Mouse (Mus musculus) layer of hippocampus, adult 9-10 months (tissue): ENCODE data around the gene Gm45521.

Source experiments
- DNase-seq: peaks from one replicate; pipeline ENCODE4 v3.0.0; 2022; ENCODE audit warnings: low spot score

The Gm45521 gene

DNA sequence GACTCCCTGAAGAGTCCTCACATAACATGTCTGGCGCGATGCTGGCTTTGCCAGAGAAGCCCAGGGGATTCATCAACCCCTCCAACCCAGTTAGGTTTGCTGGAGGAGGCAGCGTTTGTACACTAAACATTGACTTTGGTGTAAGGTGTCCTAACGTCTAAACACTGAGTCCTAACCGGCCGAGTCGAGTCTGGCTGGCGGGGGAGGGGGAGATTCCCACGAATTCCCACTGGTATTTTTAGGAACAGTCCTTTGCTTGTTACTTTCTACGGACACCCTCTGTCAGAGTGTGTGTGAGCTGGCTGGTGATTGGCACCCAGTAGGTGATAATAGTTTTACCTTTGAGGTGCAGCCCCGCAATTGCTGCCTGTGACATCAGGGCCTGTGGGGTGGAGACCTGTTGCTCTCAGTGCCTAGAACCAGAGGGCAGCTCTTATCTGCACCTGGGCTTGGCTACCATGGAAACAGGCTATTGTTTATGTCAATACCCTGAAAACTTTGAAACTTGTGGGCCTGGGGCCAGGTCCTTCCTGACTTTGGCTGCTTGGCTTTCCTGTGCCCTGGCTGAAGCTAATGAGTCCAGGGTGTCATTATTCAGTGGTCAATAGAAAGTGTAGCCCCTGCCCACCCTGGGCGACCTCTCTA is 4.4 kb upstream of the Gm45521 start:
- no peak for DNase-seq

DNA sequence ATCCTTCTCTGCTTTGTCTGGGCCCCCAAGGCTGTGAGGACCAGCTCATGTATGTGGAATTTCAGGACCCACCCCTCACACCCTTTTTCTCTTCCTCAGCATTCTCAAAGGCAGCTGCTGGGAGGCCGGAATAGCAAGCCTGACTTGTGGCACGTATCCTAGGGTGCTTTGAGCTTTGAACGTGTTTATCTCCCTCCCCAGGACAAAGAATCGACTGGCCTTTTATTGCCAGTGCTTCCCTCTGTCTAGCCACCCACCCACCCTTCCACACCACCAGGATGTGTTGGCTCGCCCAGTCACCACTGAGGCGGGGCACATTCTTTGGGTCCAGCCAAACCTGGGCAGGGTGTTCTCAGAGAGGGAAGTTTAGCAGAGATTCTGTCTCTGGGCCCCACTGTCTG is 3.0 kb upstream of the Gm45521 start:
- DNase-seq: no peak

DNA sequence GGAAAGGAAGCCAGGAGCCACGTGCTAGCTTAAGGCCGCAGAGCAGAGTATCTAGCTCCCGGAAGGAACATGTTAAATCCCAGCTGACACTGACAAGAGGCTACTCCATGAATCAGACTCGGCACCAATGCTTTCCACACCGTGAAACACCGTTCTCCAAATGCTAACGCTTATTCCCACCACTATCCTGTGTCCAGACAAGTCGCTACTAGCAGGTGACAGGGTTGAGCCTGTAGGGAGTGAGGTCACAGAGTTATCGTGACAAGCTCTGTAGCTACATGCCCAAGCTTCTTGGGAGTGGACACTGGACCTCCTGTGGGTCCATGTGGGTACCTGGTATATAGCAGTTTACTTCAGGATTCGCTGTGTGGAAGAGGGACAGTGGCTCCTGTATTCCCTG is 661 bp upstream of the Gm45521 start:
- no peak for DNase-seq

DNA sequence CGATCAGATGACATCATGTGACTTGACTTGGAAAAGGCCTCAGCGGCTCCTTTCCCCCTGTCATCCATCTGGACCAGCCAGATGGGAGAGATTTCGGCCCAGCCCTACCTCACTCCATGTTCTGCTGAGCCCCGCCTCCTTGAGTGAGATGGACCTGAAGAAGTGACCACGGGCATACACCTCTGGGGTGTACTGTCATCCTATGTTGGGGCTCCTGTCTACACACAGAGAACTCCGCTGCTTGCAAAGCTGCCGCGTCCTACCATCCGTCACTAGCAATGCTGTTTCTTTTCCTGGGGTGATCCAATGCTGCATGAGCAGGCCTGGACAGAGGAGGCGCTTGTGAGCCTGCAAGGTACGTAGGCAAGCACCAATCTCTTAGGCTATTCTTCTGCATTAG is 3.5 kb downstream of the Gm45521 start:
- DNase-seq: peak; percentile 26

DNA sequence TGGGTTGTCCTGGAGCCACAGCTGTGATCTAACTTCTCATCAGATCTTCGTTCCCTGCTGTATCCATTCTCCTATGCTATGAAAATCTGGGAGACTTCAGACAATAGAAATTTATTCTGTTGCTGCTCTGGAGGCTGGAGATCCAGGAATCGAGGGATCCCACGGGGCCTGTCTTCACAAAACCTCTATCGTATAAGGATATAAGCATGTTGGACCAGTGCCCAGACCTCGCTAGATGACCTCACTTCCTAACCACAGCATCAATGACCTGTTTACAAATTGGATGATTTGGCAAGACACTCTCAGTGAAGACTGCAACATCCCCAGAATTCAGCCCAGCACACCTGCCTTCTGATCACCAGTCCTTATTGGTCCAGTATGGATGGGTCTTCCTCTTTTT is 4.6 kb downstream of the Gm45521 start:
- DNase-seq: no peak

DNA sequence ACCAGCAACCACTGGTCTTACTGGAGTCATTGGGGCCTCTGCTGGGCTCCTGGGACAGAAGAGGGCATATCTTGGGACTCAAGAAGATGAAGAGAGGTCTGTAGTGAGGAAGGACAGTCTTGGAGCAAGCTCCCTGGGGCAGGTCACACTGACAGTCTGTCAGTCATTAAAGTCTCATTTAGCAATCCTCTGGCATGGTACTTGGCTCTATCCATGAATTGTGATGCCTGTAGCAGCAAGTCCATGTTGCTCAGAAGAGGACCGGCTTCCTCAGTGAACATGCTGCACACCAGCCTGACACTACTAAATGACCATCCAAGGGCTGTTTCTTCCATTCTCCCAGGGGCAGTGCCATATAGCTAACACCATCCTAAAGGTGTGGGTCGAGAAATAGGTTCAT is 5.5 kb downstream of the Gm45521 start:
- no peak for DNase-seq

DNA sequence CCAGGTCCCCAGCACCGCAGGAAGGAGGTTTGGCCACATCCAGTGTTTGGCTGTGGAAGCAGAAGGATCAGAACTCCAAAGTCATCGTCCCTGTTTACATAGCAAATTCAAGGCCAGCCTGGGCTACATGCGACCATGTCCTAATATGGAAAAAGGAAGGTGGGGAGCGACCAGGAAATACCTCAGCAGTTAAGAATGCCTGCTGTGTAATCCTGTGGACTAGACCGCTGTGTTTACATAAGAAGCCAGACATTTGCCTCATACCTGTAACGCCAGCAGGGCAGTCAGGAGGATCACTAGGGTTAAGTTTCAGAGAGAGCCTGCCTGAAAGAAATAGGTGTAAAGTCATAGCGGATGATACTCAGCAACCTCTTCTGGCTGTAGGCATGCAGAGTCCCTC is 6.1 kb downstream of the Gm45521 start:
- no peak for DNase-seq

DNA sequence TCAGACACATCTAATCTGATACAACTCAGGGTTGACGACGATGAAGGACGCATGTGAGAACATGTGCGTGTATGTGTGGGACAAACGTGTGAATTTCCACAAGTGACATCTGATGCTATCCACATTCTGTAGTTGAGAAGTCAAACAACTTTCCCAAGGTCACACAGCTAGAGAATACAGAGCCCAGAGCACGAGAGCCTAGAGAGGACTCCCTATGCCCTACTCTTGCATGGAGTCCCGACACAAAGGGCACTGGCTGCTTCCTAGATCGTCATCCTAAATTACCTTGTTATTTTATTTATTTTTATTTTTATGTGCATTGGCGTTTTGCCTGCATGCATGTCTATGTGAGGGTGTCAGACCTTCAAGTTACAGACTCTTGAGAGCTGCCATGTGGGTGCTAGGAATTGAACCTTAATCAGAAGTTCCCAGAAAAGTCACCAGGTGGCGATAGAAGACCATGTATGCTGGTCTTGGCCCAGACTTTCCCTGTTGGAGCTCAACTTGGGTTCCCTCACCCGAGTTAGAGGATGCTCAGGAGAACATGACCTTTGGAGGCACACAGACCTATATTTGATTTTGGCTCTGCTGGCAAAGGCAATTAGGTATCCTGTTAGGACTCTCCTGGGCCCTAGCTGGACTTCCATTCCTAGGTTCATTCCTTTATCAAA is 7.3 kb downstream of the Gm45521 start:
- DNase-seq: peak; percentile 84

DNA sequence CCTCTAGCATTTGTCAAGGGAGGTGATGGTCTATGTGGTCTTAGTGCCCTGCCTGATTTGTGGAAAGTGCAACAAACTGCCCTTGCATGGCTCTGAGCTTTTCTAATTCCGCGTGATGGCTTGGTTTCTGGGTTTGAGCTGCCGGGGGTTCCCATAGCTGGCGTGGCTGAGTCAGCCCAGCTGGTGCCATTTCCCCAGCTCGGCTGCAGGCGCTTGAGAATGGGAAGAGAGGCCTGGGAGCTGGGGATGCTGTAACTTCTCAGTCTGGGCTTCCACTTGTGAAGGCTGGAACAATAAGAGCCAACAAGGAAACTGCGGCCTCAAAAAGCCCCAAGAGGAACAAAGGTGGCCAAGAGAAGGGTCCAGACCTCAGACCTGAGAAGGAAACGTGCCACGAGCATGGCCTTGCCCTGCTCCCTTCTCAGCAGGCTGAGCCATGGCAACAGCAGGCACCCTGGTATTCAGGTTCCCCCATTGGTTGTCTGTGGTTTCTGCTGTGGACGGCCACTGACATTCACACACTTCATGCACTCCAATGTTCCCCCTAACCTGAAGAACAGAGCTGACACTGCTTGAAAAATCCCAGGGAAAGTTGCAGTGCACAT is 14.9 kb downstream of the Gm45521 start:
- DNase-seq: no peak

DNA sequence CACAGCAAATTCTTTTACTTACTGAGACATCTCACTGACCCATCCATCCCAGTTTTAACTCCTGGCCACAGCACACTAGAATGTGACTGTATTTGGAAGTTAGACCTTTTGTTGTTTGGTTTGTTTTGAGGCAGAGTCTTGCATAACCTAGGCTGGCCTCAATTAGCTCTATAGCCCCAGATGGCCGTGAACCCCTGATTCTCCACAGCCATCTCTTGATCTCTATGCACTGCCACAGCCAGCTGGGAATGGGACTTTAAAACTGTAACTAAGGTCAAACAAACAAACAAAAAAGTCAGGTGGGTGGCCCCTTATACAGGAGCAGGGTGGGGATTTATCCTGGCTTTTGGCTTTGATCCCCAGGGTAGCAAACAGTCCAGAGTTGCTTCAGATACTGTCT is 17.6 kb downstream of the Gm45521 start:
- no peak for DNase-seq

DNA sequence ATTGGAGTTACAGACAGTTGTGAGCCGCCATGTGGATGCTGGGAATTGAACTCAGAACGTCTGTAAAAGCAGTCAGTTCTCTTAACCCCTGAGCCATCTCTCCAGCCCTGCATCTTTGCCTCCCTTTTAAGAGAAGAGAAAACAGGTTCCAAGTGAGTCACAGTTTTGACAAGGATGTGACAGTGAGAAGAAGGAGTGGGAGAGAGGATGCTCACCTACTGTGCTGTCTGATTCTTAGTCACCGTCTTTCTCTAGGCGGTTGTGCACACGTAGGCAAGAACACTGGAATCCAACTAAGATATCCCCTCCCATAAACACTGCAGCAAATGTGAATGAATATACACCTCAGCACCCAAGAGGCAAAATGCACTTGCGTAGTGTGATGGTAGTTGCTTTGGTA is 18.1 kb downstream of the Gm45521 start:
- no peak for DNase-seq

DNA sequence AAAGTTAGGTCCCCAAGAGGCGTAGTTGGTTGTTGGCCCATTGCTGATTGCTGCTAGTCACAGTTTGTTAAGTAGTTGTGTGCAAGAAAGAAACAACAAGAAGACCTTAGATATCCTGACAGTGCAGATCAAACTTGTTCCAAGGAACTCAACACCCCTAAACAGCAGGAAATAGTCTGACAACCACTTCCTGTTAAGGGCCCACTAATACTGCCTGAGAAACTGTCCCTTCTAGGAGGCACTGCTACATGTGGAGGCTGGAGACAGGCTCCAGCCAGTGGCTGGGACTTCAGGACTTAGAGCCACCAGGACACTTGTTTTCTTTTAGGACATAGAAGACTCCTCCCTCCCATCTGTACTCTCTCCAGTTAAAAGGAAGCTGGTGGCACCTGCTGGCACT is 20.4 kb downstream of the Gm45521 start:
- no peak for DNase-seq

DNA sequence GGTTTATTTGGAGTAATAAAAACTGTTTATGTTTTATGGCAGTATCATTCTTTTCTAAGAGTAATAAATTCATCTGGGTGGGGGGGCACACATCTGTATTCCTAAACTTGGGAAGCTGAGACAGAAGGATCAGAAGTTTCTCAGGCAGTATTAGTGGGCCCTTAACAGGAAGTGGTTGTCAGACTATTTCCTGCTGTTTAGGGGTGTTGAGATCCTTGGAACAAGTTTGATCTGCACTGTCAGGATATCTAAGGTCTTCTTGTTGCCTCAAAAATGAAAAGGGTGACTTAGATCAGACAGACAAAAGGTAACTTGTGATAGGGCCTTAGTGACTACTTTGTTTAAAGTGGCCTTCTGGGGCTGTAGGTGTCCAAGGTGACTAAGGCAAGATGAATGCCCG is 21.1 kb downstream of the Gm45521 start:
- no peak for DNase-seq

DNA sequence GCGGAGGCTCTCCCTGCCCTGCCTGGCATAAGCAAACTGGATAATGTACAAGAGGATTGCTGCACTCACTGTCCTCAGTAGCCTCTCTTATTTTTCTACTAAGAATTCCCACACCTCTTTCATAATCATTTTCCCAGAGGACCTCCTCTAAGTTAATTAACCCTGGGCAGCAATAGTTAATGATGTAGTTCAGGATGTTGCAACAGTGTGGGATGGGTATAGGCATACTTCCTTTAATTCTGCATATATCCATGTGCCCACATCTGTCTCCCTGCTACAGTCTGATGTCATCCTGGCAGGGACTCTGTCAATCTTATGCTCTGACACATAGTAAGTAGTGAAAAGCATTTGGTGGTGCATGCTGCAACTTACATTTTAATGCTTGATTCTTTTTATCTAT is 24.1 kb downstream of the Gm45521 start:
- no peak for DNase-seq

DNA sequence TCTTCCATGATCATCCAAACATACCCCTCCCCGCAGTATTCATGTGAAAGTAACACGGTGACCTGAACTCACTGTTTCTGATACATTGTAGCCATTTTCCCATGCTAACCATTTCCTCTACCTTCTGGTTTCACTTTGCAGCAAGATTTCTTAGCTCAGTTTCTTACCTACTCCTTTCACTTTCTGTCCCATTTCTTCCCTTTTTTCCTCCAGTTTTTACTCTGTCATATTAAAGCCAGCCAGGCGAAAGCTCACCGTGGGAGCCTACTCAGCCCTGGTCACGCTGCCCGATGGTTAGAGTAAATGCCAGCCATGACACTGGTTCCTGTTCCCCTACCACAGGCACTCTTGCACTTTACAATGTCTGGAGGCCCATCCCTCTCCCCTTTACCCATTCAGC is 29.8 kb downstream of the Gm45521 start:
- DNase-seq: no peak

DNA sequence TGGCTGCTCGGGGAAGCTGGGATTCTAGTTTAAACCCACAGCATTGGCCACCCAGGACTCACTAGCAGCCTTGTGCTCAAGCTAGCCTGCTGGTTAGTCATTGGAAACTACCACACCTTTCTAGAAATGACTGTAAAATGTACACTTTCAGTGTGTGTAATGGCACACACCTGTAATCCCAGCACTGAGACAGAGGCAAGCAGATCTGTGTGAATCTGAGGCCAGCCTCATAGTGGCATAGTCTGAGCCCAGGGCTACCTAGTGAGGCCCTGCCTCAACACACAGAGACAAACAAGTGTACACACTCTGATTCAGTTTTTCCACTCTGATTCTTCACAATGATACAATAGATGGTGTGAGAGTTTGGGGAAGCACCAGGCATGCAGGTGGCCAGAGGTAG is 32.3 kb downstream of the Gm45521 start:
- DNase-seq: no peak

DNA sequence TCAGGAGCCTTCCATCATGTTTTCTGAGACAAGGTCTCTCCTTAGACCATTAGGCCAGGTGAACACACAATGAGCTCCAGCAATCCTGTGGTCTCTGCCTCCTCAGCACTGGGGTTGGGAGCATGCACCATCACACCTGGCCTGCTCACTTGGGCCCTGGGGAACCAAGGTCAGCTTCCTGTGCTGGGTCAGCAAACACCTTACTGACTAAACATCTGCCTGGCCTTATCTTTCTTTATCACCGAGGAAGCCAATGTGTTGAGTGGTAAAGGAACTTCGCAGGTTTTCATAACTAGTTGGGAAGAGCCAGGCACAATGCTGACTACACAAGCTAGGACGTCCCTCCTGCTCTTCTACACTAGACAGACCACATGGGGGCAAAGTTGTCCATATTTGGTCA is 32.9 kb downstream of the Gm45521 start:
- DNase-seq: no peak

DNA sequence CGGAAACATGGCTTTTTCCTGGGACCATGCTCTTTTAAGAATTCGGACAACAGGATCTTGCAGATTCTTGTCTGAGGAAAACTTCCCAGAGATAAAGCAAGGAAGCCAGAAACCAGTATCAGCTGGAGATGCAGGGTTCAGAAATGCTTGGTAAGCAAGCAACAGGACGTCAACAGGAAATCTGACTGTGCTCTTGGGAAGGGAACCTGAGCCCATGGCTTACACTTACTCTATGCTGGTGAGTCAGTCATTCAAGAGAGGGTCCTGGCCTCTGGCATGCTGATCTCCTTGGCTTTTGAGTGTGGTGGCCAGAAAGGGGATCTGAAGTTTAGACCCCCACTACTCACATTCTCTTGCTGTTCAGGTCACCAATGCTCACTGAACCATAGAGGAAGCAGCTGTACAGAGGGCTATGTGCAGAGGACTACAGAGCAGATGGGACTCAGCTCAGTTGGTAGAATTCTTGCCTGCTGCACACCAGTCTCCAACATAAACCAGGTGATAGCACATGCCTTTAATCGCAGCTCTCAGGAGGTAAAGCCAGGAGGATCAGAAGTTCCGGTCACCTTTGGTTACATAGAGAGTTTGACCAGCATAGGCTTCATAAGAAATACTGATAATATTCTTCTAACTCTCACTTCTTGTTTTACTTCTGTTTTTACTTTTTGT is 34.2 kb downstream of the Gm45521 start:
- no peak for DNase-seq

DNA sequence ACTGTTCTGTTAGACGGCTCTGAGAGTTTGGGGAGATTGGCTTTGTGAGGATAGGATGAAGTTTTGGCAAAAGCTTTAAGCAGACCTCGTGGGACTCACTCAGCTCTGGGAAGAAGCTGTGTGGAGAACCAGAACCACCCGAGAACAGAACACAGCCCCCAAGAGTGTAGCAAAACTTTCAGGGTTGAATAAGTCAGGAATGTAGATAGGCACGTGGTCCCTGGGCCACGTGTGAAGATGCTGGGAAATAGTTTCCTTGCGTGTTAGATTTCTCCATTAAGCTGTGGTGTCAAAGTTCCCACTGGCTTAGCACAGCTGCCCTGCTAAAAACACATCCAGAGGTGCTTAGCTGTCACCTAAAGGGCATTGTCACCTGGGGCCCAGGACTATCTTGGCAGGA is 35.1 kb downstream of the Gm45521 start:
- no peak for DNase-seq

DNA sequence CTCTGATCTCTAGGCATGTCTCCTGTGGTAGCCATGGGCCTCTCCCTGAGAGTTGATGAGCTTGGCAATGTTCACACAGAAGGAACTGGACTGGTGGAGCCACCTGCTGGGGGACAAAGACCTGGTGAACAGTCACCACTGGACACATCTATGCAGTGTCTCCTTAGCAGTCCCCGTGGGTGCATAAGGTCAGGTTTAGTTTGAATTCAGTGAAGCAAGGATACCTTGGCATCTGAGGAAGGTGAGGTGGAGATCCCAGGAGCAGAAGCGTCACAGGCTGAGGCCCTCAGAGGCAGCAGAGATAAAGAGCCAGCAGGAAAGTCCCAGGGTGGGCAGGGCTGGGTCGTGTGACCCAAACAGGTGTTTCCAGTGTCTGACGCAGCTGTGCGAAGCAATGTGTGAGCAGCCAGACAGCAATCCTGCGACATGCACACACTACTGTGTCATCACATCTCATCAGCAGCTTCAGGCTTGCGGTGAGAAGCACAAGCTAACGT is 37.2 kb downstream of the Gm45521 start, which contains the start of gene Dnase1l3:
Dnase1l3 (minus strand) TSS at position 303 of the 497 bp plus-strand sequence.
- DNase-seq: no peak

DNA sequence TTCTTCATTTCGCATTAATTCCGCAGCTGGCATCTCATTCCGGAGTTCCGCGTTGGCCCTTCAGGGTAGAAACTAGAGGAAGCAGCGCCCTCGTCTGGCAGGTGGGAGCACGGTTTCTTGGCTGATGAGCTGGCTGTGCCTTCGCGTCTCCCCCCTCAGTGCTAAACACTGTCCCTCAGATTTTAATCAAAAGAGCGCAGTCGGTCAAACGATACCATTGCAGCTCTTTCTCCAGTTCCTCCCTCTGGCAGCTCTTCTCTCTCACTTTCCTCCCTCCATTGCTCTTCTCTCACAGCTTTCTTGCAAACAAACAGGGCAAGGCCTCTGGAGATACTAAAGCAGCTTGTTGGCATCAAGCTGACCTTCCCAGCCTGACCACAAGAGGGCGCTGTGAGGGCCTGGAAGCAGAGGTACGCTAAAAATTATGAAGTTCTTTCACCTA is 40.2 kb downstream of the Gm45521 start:
- peak; percentile 94 for DNase-seq

DNA sequence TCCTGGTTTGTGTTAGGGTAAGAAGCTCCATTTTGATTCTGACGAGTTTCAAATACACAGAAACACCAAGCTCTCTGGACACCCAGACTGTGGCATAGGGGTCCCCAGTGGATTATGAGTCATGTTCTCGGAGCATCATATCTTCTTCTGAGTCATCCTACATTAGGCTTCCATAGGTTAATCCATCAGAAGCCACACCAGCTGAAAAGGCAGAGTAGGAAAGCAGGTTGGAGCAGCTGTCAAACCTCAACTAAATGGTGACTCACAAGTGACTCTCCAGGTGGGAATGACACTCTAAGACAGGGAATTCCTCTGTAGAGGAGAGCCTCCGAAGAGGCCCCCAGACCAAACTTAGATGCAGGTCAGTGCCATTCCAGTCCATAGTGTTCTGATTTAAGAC is 41.9 kb downstream of the Gm45521 start:
- DNase-seq: no peak

DNA sequence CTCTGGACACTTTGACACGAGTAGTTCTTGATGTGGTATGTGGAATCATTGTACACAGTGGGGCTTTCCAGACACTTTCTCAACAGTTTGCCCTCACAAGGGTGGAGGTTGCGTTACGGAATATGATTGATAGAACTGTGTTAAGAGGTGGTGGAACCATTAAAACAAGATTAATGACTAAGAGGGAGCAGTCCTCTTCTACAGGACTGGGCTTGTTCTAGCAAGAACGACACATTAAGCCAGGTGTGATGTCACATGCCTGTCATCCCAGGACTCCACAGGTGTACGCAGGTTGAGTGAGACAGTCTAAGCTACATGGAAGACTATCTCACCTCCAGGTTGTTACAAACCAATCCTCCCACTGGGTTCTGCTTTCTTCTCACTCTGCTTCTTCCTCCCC is 42.3 kb downstream of the Gm45521 start:
- no peak for DNase-seq
